Mouse (Mus musculus) T-helper 1 cell (primary cell): ENCODE measurements at regions not wholly inside any gene's neighbourhood (a gene's known extent, or its start where the extent isn't known, plus 50 kb on each side); places are given as distances from the start of the nearest gene placed in this dataset.

ENCODE experiments used
- in situ Hi-C: fragments of 300-600 bp; cut with MboI, MseI; formaldehyde crosslinking; loops from one replicate; pipeline ENCODE4 v1.15.1; 2025; ENCODE audit warnings: high pct_unique_total_duplicates

- in situ Hi-C loops: no loop called here
Observed at GRCm38 (mm10) chr13:79057424-79057823, 857.9 kb upstream of the Nr2f1 start.

- in situ Hi-C loops: no loop called here
Observed at GRCm38 (mm10) chr13:79054481-79054880, 854.9 kb upstream of the Nr2f1 start.

- in situ Hi-C loops: no loop called here
Observed at GRCm38 (mm10) chr13:79053428-79053827, 853.9 kb upstream of the Nr2f1 start.

- in situ Hi-C loops: no loop called here
Observed at GRCm38 (mm10) chr13:79047240-79047639, 847.7 kb upstream of the Nr2f1 start.

GRCm38 (mm10) chr13:79044657-79045056 is 845.1 kb upstream of the Nr2f1 start:
- in situ Hi-C loops: no loop called here

GRCm38 (mm10) chr13:79037883-79038282 is 838.3 kb upstream of the Nr2f1 start:
- in situ Hi-C loops: no loop called here

GRCm38 (mm10) chr13:79035276-79035675 is 835.7 kb upstream of the Nr2f1 start:
- in situ Hi-C loops: no loop called here

- in situ Hi-C loops: no loop called here
Observed at GRCm38 (mm10) chr13:79029974-79030373, 830.4 kb upstream of the Nr2f1 start.

GRCm38 (mm10) chr13:79027877-79028760 is 828.6 kb upstream of the Nr2f1 start:
- in situ Hi-C loops: no loop called here

- in situ Hi-C loops: no loop called here
Observed at GRCm38 (mm10) chr13:79025645-79026044, 826.1 kb upstream of the Nr2f1 start.

GRCm38 (mm10) chr13:79018051-79018450 is 818.5 kb upstream of the Nr2f1 start:
- in situ Hi-C loops: loop anchor here (10.0 kb wide), 1 partner anchor 597 kb away; no protein-coding TSS in a partner anchor

- in situ Hi-C loops: no loop called here
Observed at GRCm38 (mm10) chr13:79003313-79003712, 803.8 kb upstream of the Nr2f1 start.

GRCm38 (mm10) chr13:78998855-78999254 is 799.3 kb upstream of the Nr2f1 start:
- in situ Hi-C loops: no loop called here

- in situ Hi-C loops: no loop called here
Observed at GRCm38 (mm10) chr13:78992326-78992725, 792.8 kb upstream of the Nr2f1 start.

GRCm38 (mm10) chr13:78985921-78986320 is 786.4 kb upstream of the Nr2f1 start:
- in situ Hi-C loops: no loop called here

GRCm38 (mm10) chr13:78977224-78977780 is 777.7 kb upstream of the Nr2f1 start:
- in situ Hi-C loops: no loop called here

GRCm38 (mm10) chr13:78938351-78938741 is 738.8 kb upstream of the Nr2f1 start:
- in situ Hi-C loops: no loop called here

GRCm38 (mm10) chr13:78937389-78938350 is 738.1 kb upstream of the Nr2f1 start:
- in situ Hi-C loops: no loop called here

GRCm38 (mm10) chr13:78935990-78936650 is 736.6 kb upstream of the Nr2f1 start:
- in situ Hi-C loops: no loop called here

GRCm38 (mm10) chr13:78928347-78928746 is 728.8 kb upstream of the Nr2f1 start:
- in situ Hi-C loops: no loop called here

- in situ Hi-C loops: no loop called here
Observed at GRCm38 (mm10) chr13:78920802-78921201, 721.2 kb upstream of the Nr2f1 start.
